Mouse (Mus musculus) ovary, adult 18-20 months (tissue): ENCODE measurements around the gene Hsf4.
"Not testable (repeated sequence)": the region's sequence is repeated elsewhere in the genome, so short reads cannot be mapped to it uniquely, and the experiment has no call there.

Experiments used
- DNase-seq: peaks from one replicate; pipeline ENCODE4 v3.0.0; 2022; ENCODE audit warnings: low spot score, mixed read lengths

Gene Hsf4

DNA sequence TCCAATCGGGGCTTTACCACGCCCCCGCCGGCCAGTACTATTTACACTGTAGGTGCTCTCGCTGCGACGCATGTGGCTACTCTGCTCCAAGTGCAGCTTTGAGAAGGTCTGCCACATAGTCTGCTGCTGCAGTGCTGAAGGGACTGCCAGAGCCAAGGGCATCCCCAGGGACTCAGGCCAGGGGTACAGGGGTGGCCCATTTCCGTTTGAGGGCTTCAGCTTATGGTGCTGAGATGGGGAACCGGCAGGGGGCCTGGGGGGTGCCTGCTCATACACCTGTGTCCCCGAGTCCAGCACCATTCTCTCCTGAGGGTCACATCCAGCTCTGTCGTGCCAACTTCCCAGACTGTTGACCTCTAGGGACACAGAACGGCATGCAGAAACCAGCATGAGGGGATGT lies 15.9 kb downstream of the Hsf4 start:
- no peak for DNase-seq

- no peak for DNase-seq
Measured at GRCm38 (mm10) chr8:105286907-105287306, 17.3 kb downstream of the Hsf4 start.

DNA sequence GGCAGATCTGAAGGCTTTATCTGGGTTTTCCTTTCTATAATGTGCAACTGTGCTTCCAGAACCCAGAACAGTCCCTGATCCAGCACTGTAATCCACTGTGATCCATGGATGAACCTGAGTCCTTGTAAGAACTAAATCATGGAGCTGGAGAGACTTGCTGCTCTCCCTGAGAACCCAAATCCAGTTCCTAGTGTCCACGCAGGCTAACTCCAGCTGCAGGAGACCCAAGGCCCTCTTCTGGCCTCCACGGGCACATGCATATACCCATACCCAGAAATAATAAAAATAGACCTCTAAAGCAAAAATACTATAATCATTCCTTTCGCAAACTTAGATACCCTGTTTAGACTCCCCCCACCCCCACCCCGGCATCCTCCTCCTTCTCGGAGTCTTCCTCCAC lies 18.6 kb downstream of the Hsf4 start:
- DNase-seq, result no peak

DNA sequence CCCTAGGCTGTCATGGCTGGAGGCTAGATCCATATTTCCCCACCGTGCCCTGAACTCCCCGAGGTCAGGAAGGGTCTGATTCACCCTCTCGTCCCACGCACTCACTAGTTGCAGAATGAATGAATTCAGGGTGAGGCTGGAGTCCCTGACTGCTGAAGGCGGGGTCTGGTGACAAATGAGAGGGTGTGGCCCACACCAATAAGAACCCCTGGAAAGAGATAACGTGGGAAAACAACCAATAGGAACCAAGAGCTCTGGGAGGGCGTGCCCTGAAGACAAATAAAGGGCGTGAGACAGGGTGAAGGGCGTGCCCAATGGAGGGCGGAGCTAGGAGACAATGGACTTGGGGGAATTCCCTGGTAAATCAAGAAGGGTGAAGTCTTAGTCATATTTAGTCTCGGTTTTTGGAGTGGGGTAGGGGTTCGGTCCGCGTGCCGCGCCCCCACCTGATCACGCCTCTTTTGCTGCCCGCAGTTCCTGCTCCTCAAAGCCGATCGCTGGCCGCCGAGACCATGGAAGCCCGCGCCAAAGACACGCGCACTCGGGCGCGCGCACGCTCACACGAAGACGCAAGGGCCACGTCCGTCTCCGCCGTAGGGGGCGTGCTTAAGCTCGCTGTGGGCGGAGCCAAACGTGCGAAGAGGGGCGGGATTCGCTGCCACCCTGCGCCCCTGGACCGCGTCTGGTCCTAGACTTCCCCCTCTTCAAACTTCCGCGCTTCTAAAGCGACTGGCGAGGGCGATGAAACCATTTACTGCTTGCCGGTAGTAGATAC lies 19.5 kb downstream of the Hsf4 start:
- DNase-seq, result peak; percentile 80

- no peak for DNase-seq
Measured at GRCm38 (mm10) chr8:105289805-105290460, 20.3 kb downstream of the Hsf4 start, which contains the start of gene 4931428F04Rik. Gene 4931428F04Rik (minus strand): TSS chr8:105289864.

GRCm38 (mm10) chr8:105290554-105291314 lies 21.1 kb downstream of the Hsf4 start:
- DNase-seq, result peak; percentile 65

DNA sequence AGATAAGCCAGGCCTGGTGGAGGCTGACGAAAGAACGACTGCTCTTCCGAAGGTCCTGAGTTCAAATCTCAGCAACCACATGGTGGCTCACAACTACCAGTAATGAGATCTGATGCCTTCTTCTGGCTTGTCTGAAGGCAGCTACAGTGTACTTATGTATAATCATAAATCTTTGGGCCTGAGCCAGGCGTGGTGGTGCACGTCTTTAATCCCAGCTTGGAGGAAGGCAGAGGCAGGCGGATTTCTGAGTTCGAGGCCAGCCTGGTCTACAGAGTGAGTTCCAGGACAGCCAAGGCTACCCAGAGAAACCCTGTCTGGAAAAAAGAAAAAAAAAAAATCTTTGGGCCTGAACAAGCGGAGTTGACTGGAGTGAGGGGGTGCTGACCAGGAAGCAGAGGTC lies 21.8 kb downstream of the Hsf4 start:
- not testable (repeated sequence) for DNase-seq

DNA sequence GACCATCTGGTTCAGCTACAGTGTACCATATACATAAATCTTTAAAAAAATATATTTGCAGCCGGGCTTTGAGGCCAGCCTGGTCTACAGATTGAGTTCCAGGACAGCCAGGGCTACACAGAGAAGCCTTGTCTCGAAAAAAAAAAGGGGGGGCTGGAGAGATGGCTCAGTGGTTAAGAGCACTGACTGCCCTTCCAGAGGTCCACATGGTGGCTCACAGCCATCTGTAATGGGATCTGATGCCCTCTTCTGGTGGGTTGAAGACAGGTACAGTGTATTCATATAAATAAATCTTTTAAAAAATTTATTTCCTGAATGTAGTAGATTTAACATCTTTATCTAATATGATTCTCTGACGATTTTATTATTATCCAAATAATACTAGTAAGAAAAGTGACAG lies 22.2 kb downstream of the Hsf4 start:
- DNase-seq, result not testable (repeated sequence)

DNA sequence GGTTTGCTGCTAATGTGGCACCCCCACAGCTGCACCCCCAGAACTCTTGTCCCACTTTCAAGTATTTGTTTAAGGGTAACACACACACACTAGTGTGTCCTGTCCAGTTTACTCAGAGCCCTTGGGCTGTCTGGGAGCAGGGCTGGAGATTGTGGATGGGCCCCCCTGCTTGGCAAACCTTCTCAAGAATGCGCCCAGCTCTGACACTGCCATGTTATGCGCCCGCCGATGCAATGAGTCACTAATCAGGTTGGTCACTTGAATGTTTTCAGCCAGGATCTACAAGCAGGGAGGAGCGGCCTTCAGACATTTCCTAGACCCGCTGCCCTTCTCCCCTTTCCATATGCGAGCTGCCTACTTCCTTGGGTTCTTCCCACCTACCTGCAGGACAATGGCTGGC lies 22.9 kb downstream of the Hsf4 start:
- DNase-seq, result no peak

DNA sequence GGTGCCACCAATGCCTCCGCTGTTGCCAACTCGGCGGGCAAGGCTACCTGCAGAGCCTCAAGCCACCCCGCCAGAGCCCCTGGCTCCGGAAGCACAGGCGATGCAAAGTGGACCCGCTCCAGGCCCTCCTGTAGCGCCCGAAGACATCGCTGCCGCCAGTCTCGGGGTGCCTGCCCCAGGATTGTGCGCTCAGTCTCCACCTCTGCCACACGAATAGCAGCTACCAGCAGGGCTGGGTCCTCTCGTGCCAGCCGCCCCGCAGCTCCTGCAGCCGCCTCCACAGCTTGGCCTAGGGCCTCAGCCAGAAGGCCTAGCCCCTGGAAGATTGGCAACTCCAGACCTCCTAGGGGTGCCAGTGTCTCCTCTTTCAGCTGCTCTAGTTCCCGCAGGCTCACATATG lies 23.8 kb downstream of the Hsf4 start:
- no peak for DNase-seq

DNA sequence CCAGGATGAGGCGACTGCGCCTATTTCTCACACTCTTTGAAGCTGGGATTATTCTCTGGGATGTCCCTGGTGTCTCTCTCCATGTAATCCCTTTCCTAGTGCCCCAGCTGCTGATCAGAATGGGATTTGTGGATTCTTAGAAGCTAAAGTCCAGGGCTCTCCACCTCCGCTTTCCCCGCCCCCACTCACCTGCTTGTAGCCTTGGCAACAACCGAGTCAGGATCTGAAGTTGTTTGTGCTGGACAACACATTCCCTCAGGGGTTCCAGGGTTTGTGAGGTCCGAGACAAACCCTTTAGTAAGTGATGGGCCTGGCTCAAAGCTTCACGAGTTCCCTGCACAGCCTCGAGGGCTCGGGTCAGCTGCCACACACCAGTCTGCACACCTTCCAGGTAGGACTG lies 25.2 kb downstream of the Hsf4 start:
- no peak for DNase-seq

DNA sequence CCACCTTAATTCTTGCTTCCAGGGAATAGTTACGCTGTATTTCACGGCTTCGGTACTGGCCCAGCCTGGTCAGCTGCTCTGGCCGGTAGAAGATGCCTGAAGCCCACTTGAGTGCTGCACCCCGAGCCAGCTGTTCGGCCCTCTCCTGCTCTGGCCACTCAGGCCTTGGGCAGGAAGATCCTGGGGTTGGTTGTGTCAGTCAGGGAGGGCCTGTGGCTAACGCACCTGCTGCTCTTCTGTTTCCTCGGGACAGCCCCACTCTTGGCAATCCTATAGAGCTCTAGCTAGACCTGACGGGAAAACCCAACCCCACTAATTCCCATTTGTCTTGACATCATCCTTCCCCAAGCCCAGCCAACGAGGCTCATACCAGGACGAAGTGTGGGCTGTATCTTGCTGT lies 25.7 kb downstream of the Hsf4 start:
- DNase-seq, result no peak

DNA sequence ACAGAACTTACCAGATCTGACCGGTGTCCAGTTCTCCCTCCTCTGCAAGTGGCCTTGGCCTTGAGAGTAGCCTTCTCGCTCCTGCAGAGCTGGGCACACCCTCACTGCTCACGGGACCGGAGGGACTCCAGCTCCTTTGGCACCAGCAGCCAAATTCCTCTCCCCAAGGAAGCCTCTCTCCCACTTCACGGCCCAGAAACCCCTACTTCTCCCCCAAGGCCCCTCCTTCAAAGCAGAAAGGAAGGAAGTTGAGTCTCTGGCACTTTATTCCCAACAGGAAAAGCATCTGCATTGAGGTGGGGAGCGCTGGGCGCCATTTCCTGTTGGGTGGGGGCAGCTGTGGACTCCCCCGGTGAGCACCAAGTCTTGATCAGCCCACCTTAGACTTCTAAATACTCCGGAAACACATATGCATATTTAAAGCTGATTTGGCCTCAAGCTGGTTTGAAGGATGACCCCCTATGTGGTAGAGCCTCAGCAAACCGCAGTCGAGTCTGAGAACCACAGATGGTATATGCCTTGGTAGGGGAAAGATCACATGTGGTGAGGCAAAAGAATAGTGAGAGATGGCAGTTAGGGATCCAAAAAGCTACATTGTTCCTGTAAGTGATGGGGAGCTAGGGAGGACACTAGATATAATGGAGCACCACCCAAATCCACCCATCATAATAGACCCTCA lies 26.4 kb downstream of the Hsf4 start, which contains the start of gene Exoc3l:
TSS of gene Exoc3l (minus strand) at position 207 of the 679 bp plus-strand sequence.
- peak; percentile 77 for DNase-seq

- peak; percentile 86 for DNase-seq
Measured at GRCm38 (mm10) chr8:105297511-105298192, 28.1 kb downstream of the Hsf4 start, which contains the start of gene E2f4. Gene E2f4 (plus strand): TSS chr8:105297663.

GRCm38 (mm10) chr8:105298351-105299252 lies 29.0 kb downstream of the Hsf4 start:
- no peak for DNase-seq

- no peak for DNase-seq
Measured at GRCm38 (mm10) chr8:105299962-105300361, 30.4 kb downstream of the Hsf4 start.

- no peak for DNase-seq
Measured at GRCm38 (mm10) chr8:105303396-105303795, 33.8 kb downstream of the Hsf4 start.

GRCm38 (mm10) chr8:105303874-105304273 lies 34.3 kb downstream of the Hsf4 start:
- DNase-seq, result no peak

- DNase-seq, result no peak
Measured at GRCm38 (mm10) chr8:105304325-105305210, 35.0 kb downstream of the Hsf4 start.
